Mouse (Mus musculus): ENCODE results near the gene Olfr808. TPM values are rescaled to one million over a fixed set of nuclear protein-coding genes. Genes with fewer than 3 reads are reported as not detected.

Gene Olfr808
- polyA plus RNA-seq (2014; fragmentation: Illumina TruSeq; extraction: RNeasy Lipid Tissue Mini Kit (QIAGEN cat#74804)), result not detected

GRCm38 (mm10) chr10:129765182-129765581 is at the start of gene Olfr808:
TSS of gene Olfr808 (plus strand) at chr10:129765482.

GRCm38 (mm10) chr10:129729275-129729674 is 36.0 kb upstream of the Olfr808 start, which contains the start of gene Olfr805:
TSS of gene Olfr805 (minus strand) at chr10:129729375.

GRCm38 (mm10) chr10:129741821-129742220 is 23.5 kb upstream of the Olfr808 start, which contains the start of gene Olfr806:
TSS of gene Olfr806 (minus strand) at chr10:129741921.

GRCm38 (mm10) chr10:129757693-129758092 is 7.6 kb upstream of the Olfr808 start, which contains the start of gene Olfr807:
TSS of gene Olfr807 (minus strand) at chr10:129757793.

GRCm38 (mm10) chr10:129774338-129774737 is 9.1 kb downstream of the Olfr808 start, which contains the start of gene Olfr809:
TSS of gene Olfr809 (plus strand) at chr10:129774638.

GRCm38 (mm10) chr10:129794817-129795216 is 29.5 kb downstream of the Olfr808 start, which contains the start of gene Olfr810:
TSS of gene Olfr810 (minus strand) at chr10:129794917.

GRCm38 (mm10) chr10:129804296-129804695 is 39.0 kb downstream of the Olfr808 start, which contains the start of gene Olfr811:
TSS of gene Olfr811 (minus strand) at chr10:129804396.

Other genes starting within 250 kb of the Olfr808 start
- not detected for gene Olfr791, start 243.7 kb upstream of the Olfr808 start, polyA plus RNA-seq (2014; fragmentation: Illumina TruSeq; extraction: RNeasy Lipid Tissue Mini Kit (QIAGEN cat#74804))
- gene Olfr792, start 226.3 kb upstream of the Olfr808 start, polyA plus RNA-seq (2014; fragmentation: Illumina TruSeq; extraction: RNeasy Lipid Tissue Mini Kit (QIAGEN cat#74804)), result 0.20 TPM
- not detected for gene Olfr794, start 197.8 kb upstream of the Olfr808 start, polyA plus RNA-seq (2014; fragmentation: Illumina TruSeq; extraction: RNeasy Lipid Tissue Mini Kit (QIAGEN cat#74804))
- not detected for gene Olfr796, start 152.9 kb upstream of the Olfr808 start, polyA plus RNA-seq (2014; fragmentation: Illumina TruSeq; extraction: RNeasy Lipid Tissue Mini Kit (QIAGEN cat#74804))
- gene Olfr798, start 137.5 kb upstream of the Olfr808 start, polyA plus RNA-seq (2014; fragmentation: Illumina TruSeq; extraction: RNeasy Lipid Tissue Mini Kit (QIAGEN cat#74804)), result not detected
- gene Olfr799, start 128.0 kb upstream of the Olfr808 start, polyA plus RNA-seq (2014; fragmentation: Illumina TruSeq; extraction: RNeasy Lipid Tissue Mini Kit (QIAGEN cat#74804)), result not detected
- not detected for gene Olfr800, start 107.8 kb upstream of the Olfr808 start, polyA plus RNA-seq (2014; fragmentation: Illumina TruSeq; extraction: RNeasy Lipid Tissue Mini Kit (QIAGEN cat#74804))
- gene Olfr801, start 91.6 kb upstream of the Olfr808 start, polyA plus RNA-seq (2014; fragmentation: Illumina TruSeq; extraction: RNeasy Lipid Tissue Mini Kit (QIAGEN cat#74804)), result not detected
- not detected for gene Olfr802, start 77.3 kb upstream of the Olfr808 start, polyA plus RNA-seq (2014; fragmentation: Illumina TruSeq; extraction: RNeasy Lipid Tissue Mini Kit (QIAGEN cat#74804))
- gene Olfr803, start 71.2 kb upstream of the Olfr808 start, polyA plus RNA-seq (2014; fragmentation: Illumina TruSeq; extraction: RNeasy Lipid Tissue Mini Kit (QIAGEN cat#74804)), result not detected
- not detected for gene Olfr804, start 62.3 kb upstream of the Olfr808 start, polyA plus RNA-seq (2014; fragmentation: Illumina TruSeq; extraction: RNeasy Lipid Tissue Mini Kit (QIAGEN cat#74804))
- gene Olfr805, start 36.1 kb upstream of the Olfr808 start, polyA plus RNA-seq (2014; fragmentation: Illumina TruSeq; extraction: RNeasy Lipid Tissue Mini Kit (QIAGEN cat#74804)), result not detected
- not detected for gene Olfr806, start 23.6 kb upstream of the Olfr808 start, polyA plus RNA-seq (2014; fragmentation: Illumina TruSeq; extraction: RNeasy Lipid Tissue Mini Kit (QIAGEN cat#74804))
- gene Olfr807, start 7.7 kb upstream of the Olfr808 start, polyA plus RNA-seq (2014; fragmentation: Illumina TruSeq; extraction: RNeasy Lipid Tissue Mini Kit (QIAGEN cat#74804)), result not detected
- not detected for gene Olfr809, start 9.2 kb downstream of the Olfr808 start, polyA plus RNA-seq (2014; fragmentation: Illumina TruSeq; extraction: RNeasy Lipid Tissue Mini Kit (QIAGEN cat#74804))
- 0.17 TPM for gene Olfr810, start 29.4 kb downstream of the Olfr808 start, polyA plus RNA-seq (2014; fragmentation: Illumina TruSeq; extraction: RNeasy Lipid Tissue Mini Kit (QIAGEN cat#74804))
- not detected for gene Olfr811, start 38.9 kb downstream of the Olfr808 start, polyA plus RNA-seq (2014; fragmentation: Illumina TruSeq; extraction: RNeasy Lipid Tissue Mini Kit (QIAGEN cat#74804))
- gene Olfr812, start 80.6 kb downstream of the Olfr808 start, polyA plus RNA-seq (2014; fragmentation: Illumina TruSeq; extraction: RNeasy Lipid Tissue Mini Kit (QIAGEN cat#74804)), result not detected
- gene Olfr813, start 89.9 kb downstream of the Olfr808 start, polyA plus RNA-seq (2014; fragmentation: Illumina TruSeq; extraction: RNeasy Lipid Tissue Mini Kit (QIAGEN cat#74804)), result not detected
- gene Olfr814, start 114.4 kb downstream of the Olfr808 start, polyA plus RNA-seq (2014; fragmentation: Illumina TruSeq; extraction: RNeasy Lipid Tissue Mini Kit (QIAGEN cat#74804)), result not detected
- not detected for gene Olfr815, start 140.4 kb downstream of the Olfr808 start, polyA plus RNA-seq (2014; fragmentation: Illumina TruSeq; extraction: RNeasy Lipid Tissue Mini Kit (QIAGEN cat#74804))
- not detected for gene Olfr816, start 150.1 kb downstream of the Olfr808 start, polyA plus RNA-seq (2014; fragmentation: Illumina TruSeq; extraction: RNeasy Lipid Tissue Mini Kit (QIAGEN cat#74804))
- not detected for gene Olfr818, start 183.6 kb downstream of the Olfr808 start, polyA plus RNA-seq (2014; fragmentation: Illumina TruSeq; extraction: RNeasy Lipid Tissue Mini Kit (QIAGEN cat#74804))
- gene Olfr819, start 201.8 kb downstream of the Olfr808 start, polyA plus RNA-seq (2014; fragmentation: Illumina TruSeq; extraction: RNeasy Lipid Tissue Mini Kit (QIAGEN cat#74804)), result 0.29 TPM
- not detected for gene Olfr247, start 210.7 kb downstream of the Olfr808 start, polyA plus RNA-seq (2014; fragmentation: Illumina TruSeq; extraction: RNeasy Lipid Tissue Mini Kit (QIAGEN cat#74804))
- not detected for gene Gm10310, start 219.6 kb downstream of the Olfr808 start, polyA plus RNA-seq (2014; fragmentation: Illumina TruSeq; extraction: RNeasy Lipid Tissue Mini Kit (QIAGEN cat#74804))
- gene Olfr820, start 247.1 kb downstream of the Olfr808 start, polyA plus RNA-seq (2014; fragmentation: Illumina TruSeq; extraction: RNeasy Lipid Tissue Mini Kit (QIAGEN cat#74804)), result not detected

Data from ovary, adult 10 weeks (tissue).